Mouse (Mus musculus) erythroblast, embryonic 14.5 days (primary cell): ENCODE measurements around the gene Llgl1. TPM values are rescaled to one million over a fixed set of nuclear protein-coding genes. Genes with fewer than 3 reads are reported as not detected.

Source experiments
- H3K27me3 ChIP-seq: 2 replicates; pipeline ENCODE4 v1.6.1; 2012; ENCODE audit warnings: inconsistent platforms; ENCODE audit not compliant: control insufficient read depth
- H3K36me3 ChIP-seq: 2 replicates; pipeline ENCODE4 v1.6.1; 2012; ENCODE audit warnings: mild to moderate bottlenecking, inconsistent platforms; ENCODE audit not compliant: control insufficient read depth
- H3K4me1 ChIP-seq: 2 replicates; pipeline ENCODE4 v1.6.1; 2012; ENCODE audit warnings: inconsistent platforms; ENCODE audit not compliant: control insufficient read depth
- H3K4me3 ChIP-seq: replicated peaks from 2 replicates; pipeline ENCODE3; 2012; ENCODE audit warnings: moderate library complexity, mild to moderate bottlenecking, inconsistent platforms
- H3K9me3 ChIP-seq: 2 replicates; pipeline ENCODE4 v1.6.1; 2012; ENCODE audit warnings: low read length, inconsistent platforms, mixed read lengths; ENCODE audit not compliant: control insufficient read depth
- GATA1 ChIP-seq: IDR thresholded peaks from 2 replicates; pipeline ENCODE4 v1.6.1; 2012; ENCODE audit warnings: low read length, inconsistent platforms, mixed read lengths
- TAL1 ChIP-seq: IDR thresholded peaks from 3 replicates; pipeline ENCODE4 v1.6.1; 2012; ENCODE audit warnings: low read length, inconsistent platforms, mixed read lengths
- polyA plus RNA-seq: library from polyadenylated mRNA; stranded (reverse); fragments of >175 nt; gene quantifications from 2 replicates; pipeline ENCODE4 v1.2.3, GENCODE M21; 2012

The Llgl1 gene
- polyA plus RNA-seq, 1 experiment: 2.5 TPM

DNA sequence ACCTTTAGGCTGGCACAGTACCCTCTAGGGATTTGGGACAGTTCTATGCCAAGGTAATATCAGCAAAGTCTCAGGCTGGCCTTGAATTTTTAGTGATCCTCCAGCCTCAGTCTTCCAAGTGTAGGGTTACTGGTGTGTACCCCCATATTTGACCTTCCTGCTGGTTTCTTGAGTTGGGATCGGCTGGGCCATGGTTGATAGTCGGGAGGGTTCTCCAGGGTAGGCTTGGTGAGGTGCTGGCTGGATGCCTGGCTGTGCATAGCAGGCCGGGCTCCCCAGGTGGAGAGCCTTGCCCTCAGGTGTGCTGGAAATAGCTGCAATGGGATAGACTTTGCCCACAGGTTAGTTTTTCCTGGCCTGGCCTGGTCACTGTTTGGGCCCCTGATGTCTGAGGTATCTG, 5.7 kb downstream of the Llgl1 start:
- H3K27me3 ChIP-seq: no peaks in the 10 kb centered on the region
- peaks cover 85% of the 10 kb centered on the region for H3K36me3 ChIP-seq
- no peaks in the 10 kb centered on the region for H3K9me3 ChIP-seq
- H3K4me1 ChIP-seq: peaks cover 30% of the 10 kb centered on the region
- no peak overlapping the region for H3K4me3 ChIP-seq
- no peak for TF ChIP-seq GATA1
- TF ChIP-seq TAL1: no peak

DNA sequence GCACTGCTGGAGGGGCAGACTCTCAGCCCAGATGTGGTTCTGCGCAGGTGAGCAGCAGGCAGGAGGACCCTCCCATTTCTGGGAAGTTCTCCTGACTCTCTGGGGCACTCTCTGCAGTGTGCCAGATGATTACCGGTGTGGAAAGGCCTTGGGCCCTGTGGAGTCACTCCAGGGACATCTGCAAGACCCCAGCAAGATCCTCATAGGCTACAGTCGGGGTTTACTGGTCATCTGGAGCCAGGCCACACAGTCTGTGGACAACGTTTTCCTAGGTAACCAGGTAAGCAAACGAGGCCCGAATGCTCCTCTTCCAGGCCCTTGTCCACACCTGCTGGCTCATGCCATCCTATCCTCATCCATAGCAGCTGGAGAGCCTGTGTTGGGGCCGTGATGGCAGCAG, 6.6 kb downstream of the Llgl1 start:
- Histone ChIP-seq H3K4me1 (peaks cover 22% of the 10 kb centered on the region), H3K4me3 (no peak overlapping the region), H3K27me3 (no peaks in the 10 kb centered on the region), H3K36me3 (peaks cover 93% of the 10 kb centered on the region), H3K9me3 (no peaks in the 10 kb centered on the region)
- no peak for TF ChIP-seq GATA1
- no peak for TF ChIP-seq TAL1

DNA sequence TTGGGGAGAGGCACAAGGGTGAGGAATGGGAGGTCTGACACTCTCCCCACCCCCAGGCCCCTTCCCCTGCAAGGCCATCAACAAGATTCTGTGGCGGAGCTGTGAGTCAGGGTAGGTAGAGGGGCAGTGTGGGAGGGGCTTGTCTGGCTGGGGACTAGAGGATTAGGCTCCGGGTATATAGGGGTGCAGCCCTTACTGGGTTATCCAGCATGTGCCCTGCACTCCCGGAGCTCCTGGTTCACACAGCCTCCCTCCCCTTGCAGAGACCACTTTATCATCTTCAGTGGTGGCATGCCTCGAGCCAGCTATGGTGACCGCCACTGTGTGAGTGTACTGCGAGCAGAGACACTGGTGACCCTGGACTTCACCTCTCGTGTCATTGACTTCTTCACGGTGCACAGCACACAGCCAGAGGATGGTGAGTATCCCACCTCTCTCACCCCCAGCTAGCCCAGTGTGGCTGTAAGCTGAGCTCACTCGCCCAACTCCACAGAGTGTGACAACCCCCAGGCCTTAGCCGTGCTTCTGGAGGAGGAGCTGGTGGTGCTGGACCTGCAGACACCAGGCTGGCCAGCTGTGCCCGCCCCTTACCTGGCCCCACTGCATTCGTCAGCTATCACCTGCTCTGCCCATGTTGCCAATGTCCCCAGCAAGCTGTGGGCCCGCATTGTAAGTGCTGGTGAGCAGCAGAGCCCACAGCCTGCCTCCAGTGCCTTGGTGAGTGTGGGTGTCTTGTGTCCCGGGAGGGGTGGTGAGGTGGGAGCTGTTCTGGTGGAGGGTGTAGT, 7.4 kb downstream of the Llgl1 start:
- Histone ChIP-seq H3K27me3 (no peaks in the 10 kb centered on the region), H3K36me3 (peaks cover 100% of the 10 kb centered on the region), H3K4me3 (no peak overlapping the region), H3K9me3 (no peaks in the 10 kb centered on the region), H3K4me1 (peaks cover 14% of the 10 kb centered on the region)
- TF ChIP-seq GATA1 (no peak), TAL1 (no peak)

DNA sequence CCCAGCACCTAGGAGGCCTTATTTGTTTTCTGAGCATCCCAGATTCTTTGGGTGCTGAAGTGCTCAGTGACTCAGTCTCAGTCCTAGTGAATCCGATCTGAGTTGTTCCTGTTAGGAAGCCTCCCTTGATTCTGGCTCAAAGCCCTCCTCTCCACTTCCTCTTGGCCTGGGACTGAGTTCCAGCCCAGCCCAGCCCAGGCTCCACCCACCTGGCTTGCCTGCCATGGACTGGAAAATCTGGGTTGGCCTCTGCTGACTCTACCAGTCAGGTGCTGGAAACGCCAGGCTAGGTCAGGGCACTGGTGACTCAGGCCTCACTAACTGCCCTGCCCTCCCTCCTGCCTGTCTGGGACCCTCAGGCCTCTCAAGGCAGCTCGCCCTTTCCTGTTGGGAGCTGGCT, 8.1 kb downstream of the Llgl1 start:
- H3K36me3 ChIP-seq: peaks cover 100% of the 10 kb centered on the region
- TF ChIP-seq GATA1: no peak
- TF ChIP-seq TAL1: no peak
- no peaks in the 10 kb centered on the region for H3K9me3 ChIP-seq
- no peak overlapping the region for H3K4me3 ChIP-seq
- no peaks in the 10 kb centered on the region for H3K27me3 ChIP-seq
- peaks cover 7% of the 10 kb centered on the region for H3K4me1 ChIP-seq

GRCm38 (mm10) chr11:60708631-60709030, 9.1 kb downstream of the Llgl1 start:
- H3K36me3 ChIP-seq: peaks cover 100% of the 10 kb centered on the region
- TF ChIP-seq TAL1 (no peak), GATA1 (no peak)
- no peaks in the 10 kb centered on the region for H3K9me3 ChIP-seq
- no peaks in the 10 kb centered on the region for H3K27me3 ChIP-seq
- H3K4me1 ChIP-seq: no peaks in the 10 kb centered on the region; the same call in 1 of the 2 replicates
- no peak overlapping the region for H3K4me3 ChIP-seq

DNA sequence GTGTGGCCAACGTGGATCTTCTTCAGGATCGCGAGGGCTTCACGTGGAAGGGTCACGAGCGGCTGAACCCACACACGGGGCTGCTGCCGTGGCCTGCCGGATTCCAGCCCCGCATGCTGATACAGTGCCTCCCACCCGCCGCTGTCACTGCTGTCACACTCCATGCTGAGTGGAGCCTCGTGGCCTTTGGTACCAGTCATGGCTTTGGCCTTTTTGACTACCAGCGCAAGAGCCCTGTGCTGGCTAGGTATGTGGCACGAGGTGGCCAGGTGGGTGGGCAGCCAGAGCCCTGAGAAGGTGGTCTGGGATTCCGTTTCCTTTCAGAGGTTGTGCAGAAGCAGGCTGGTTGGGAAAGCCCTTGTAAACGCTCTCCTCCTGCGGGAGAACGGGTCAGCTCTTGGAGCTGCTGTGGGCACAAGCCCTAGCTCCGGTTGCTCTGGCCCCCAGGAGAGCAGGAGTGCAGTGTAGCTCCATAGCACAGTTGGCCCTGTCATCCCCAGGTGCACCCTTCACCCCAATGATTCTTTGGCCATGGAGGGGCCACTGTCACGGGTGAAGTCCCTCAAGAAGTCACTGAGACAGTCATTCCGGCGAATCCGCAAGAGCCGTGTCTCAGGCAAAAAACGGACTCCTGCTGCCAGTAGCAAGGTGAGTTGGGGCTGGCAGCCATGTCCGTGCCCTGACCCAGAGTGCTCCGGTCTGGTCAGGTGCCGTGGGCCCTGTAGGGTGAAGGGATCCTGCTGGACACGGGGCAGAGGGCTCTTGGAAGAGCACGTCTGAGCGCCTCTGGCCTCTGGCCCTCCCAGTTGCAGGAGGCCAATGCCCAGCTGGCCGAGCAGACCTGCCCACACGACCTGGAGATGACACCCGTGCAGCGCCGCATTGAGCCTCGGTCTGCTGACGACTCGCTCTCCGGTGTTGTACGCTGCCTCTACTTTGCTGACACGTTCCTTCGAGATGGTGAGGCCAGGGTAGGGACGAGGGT, 10.2 kb downstream of the Llgl1 start:
- TF ChIP-seq GATA1 (no peak), TAL1 (no peak)
- Histone ChIP-seq H3K4me3 (no peak overlapping the region), H3K36me3 (peaks cover 100% of the 10 kb centered on the region), H3K9me3 (no peaks in the 10 kb centered on the region), H3K27me3 (no peaks in the 10 kb centered on the region), H3K4me1 (no peaks in the 10 kb centered on the region)

DNA sequence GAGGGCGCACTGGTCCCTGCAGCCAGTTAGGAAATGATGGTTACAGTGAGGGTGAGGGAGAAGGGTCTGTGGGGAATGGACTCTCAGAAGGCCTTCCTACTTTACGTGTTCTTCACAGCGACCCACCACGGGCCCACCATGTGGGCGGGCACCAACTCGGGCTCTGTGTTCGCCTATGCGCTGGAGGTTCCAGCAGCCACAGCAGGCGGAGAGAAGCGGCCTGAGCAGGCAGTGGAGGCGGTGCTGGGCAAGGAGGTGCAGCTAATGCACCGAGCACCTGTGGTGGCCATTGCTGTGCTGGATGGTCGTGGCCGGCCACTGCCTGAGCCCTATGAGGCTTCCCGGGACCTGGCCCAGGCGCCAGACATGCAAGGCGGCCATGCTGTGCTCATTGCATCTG, 11.7 kb downstream of the Llgl1 start:
- Histone ChIP-seq H3K9me3 (no peaks in the 10 kb centered on the region), H3K27me3 (no peaks in the 10 kb centered on the region), H3K4me1 (no peaks in the 10 kb centered on the region), H3K36me3 (peaks cover 100% of the 10 kb centered on the region), H3K4me3 (no peak overlapping the region)
- no peak for TF ChIP-seq GATA1

GRCm38 (mm10) chr11:60712040-60712439, 12.5 kb downstream of the Llgl1 start:
- TF ChIP-seq TAL1 (no peak), GATA1 (no peak)
- Histone ChIP-seq H3K27me3 (no peaks in the 10 kb centered on the region), H3K4me3 (no peak overlapping the region), H3K36me3 (peaks cover 100% of the 10 kb centered on the region), H3K4me1 (no peaks in the 10 kb centered on the region), H3K9me3 (no peaks in the 10 kb centered on the region)

DNA sequence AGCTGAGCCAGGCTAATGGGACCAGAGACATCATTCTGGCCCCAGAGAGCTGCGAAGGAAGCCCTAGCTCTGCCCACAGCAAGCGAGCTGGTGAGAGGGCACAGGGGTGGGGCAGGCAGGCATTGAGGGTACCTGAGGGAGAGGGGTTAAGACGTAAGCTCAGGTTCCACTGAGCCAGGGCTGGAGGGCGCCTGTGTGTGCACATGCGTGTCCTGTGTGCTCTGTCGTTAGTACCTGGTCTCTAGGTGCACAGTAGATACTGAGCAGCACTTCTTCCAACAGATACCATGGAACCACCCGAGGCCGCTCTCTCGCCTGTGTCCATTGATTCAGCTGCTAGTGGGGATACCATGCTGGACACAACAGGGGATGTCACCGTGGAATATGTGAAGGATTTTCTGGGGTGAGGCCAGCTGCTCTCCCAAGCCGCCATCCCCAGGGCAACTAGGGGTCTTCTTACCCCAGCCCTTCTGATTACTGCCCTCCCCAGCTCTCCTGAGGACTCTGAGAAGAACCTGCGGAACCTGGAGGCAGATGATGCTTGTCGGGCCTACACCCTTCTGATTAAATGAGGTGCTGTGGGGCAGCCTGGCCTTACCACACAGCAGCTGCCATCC, 13.2 kb downstream of the Llgl1 start:
- H3K36me3 ChIP-seq: peaks cover 97% of the 10 kb centered on the region
- no peak for TF ChIP-seq TAL1
- no peak for TF ChIP-seq GATA1
- no peaks in the 10 kb centered on the region for H3K27me3 ChIP-seq
- H3K4me3 ChIP-seq: no peak overlapping the region
- no peaks in the 10 kb centered on the region for H3K4me1 ChIP-seq
- no peaks in the 10 kb centered on the region for H3K9me3 ChIP-seq
